Mouse (Mus musculus) lung, postnatal 25 days (tissue): Measurements from ENCODE around the gene Gata1.
"Not testable (repeated sequence)": the region's sequence is repeated elsewhere in the genome, so short reads cannot be mapped to it uniquely, and the experiment has no call there.

ENCODE experiments used
- DNase-seq: peaks from one replicate; pipeline ENCODE4 v3.0.0; 2022; ENCODE audit warnings: low spot score

The Gata1 gene

DNA sequence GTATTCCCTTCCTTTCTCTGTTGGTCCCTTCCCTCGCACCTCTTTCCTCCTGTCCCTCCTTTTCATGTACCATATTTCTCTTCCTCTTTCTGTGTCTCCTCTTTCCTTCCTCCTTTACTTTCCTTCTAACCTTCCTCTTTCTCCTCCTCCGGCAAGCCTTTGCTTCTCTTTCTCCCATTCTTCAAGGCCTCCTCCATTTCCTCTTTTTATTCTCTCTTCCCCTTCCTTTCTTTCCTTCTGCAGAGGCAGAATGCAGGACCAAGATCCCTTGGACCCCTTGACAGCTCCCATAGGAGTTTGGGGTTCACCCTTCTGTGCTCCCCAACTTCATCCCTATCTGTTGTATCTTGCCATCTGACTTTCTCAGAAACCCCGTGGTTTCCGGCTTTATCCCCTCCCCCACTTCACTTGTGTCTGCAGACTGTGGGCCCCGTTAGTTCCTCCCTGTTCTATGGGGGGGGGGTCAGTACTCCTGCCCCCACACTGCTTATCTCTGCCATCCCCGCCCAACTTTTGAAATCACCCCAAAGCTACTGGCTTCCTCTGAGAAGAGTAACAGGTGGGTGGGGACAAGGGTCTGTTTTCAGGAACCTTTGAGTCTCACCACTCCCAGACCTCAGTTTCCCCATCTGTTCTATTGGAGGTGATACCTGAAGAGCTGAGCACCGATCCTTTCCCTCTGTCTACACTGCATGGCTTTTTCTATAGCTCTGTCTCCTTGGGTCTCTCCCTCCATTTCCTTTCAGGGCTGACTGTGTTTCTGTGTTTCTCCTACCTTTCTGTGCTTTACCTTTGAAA, 13.8 kb downstream of the Gata1 start:
- DNase-seq = no peak

DNA sequence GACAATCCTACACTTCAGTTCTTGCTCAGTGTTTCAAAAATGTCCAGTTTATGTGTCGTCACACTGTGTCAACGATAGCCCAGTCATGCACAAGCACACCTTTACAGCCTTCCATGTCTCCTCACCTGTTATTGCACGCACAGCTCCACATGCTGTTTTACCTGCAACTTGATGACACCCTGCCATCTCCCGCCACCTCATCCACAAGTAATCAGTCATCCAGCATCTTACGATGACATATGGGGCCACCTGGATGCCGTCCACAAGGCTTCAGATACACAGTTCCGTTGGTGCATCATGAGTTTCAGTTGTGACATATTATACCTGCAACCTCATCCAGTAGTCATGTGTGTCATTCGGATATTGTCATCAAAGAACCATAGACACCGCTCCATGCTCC, 19.0 kb downstream of the Gata1 start:
- DNase-seq = no peak

DNA sequence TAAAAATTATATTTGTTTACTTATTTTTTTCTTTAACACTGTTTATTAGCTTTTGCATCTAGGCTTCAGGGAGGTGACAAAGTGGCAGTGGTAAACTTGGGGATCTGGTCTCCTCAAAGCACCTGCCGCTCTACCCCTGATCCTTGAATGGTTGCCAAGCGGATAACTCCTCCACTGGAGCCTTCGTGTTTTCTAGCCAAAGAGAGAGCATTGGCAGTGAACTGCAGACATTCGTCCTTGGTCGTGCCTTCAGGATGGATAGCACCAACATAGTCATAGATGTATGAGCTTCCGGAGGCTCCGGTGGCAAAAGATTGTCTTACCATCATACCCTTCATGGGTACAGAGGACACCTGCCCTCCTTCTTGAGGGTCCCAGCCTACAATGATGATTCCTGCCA, 27.8 kb downstream of the Gata1 start:
- no peak for DNase-seq

DNA sequence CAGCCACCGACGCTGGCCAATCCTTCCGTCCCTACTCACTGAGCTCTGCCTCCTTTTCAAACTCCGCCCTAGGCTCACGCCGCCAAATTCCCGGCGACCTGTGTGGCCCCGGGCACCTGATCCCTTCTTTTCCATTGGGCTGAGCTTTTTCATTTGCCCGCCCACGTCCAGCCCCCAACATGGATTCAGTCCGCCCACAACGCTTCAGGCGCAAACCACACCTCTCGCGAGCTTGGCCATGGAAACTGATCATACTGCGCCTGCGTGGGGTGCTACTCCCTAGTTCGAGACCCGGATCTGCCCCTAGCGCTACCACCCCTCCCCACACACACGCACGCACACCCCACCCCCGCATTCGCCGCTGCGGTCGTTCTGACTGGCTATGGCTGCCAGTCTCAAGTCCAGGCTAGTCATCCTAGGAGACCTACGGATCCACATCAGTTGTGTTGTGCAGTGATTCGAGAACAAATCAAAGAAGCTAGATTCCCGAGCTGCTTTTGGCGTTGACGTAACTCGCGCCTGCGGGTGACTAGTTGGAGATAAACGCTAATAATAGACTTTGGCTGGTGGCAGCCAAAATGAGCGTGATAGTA, 29.9 kb downstream of the Gata1 start:
- DNase-seq = peak; percentile 96

DNA sequence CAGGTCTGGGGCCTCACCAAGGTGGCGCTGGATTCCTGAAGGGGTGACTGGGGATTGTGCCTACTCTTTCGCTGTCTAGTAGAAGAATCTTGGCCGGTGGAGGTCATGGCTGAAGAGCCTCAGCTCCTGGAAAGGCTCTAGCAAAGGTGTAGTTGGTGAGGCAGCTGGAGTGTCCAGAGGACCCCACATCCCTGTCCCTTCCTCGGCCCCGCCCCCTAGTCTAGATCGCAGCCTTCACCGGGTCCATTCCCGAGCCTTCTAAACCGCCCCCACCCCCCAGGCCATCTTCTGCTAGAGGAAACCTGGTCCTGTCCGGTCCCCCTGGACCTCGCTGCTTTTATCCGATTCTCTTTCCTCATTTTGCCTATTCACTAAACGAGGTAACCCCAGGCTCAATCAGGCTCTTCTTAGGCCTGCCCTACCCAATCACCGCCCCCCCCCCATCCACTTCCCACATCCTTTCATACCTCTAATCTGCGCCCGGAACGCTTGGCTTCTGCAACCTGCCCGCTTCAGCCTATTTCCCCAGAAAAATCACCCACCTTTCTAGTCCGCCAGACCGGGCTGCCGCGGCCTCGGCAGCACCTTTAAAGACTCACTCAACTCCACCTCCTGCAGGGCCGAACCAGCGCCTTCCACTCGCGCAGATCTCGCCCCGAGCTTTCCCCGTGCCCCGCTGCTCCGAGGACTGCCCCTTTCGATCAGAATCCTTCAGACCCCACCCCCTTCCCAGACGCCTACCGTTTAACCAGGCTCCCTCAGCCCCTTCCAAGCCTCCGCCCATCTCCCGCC, 30.6 kb downstream of the Gata1 start, which contains the start of gene Hdac6:
Hdac6 (minus strand) TSS at position 782 of the 792 bp plus-strand sequence.
- DNase-seq = no peak

DNA sequence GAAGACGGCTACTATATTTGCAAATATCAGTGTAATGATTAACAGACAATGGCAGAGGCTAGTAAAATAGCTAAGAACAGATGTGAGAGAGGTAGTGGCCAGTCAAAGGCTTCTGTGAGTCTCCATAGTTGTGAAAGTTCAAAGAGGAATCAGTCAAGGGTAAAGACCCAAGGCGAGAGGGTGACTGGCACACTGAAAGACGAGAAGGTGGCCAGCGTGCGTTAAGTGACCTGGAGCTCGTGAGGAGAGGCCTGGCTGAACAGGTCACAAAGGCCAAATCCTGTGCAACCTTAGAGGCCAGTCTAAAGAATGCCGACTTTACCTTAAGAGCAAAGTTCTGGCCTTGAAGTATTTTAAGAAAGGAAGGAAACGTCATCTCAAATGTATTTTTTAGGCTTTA, 32.3 kb downstream of the Gata1 start:
- DNase-seq = no peak

DNA sequence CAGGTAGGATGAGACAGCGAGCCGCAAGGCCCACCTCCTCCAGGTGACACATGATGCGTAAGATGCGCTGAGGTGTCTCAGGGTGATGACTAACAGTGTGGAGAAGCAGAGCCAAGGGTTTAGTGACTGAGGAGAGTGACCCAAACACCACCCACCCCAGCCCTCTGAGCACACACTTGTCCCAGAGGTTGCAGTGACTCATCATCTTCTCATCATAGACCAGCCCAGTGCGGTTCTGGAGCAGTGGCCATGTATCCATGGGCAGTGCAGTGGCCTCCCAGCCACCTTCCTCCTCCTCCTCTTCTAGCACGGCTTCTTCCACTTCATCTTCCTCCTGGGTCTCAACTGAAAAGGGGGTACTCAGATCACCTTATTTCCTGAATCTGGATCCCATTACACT, 40.2 kb downstream of the Gata1 start:
- no peak for DNase-seq

DNA sequence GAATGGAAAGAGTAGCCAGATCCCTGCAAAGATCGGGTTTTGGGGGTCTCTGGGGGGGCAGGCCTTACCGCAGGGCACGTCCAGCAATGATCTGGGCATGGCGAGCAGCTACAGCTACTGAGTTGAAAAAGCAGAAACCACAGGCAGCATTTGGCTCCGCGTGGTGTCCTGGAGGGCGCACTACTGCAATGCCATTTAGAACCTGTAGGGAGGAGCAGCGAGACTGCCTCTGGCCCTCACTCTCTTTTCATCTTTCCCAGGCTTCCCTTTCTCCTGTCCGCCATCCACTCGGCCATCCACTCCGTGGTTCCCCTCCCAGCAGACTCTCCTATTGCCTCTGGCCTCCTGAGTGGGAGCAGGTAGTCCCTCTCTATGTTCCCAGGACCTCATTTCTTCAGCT, 41.0 kb downstream of the Gata1 start:
- DNase-seq = no peak

DNA sequence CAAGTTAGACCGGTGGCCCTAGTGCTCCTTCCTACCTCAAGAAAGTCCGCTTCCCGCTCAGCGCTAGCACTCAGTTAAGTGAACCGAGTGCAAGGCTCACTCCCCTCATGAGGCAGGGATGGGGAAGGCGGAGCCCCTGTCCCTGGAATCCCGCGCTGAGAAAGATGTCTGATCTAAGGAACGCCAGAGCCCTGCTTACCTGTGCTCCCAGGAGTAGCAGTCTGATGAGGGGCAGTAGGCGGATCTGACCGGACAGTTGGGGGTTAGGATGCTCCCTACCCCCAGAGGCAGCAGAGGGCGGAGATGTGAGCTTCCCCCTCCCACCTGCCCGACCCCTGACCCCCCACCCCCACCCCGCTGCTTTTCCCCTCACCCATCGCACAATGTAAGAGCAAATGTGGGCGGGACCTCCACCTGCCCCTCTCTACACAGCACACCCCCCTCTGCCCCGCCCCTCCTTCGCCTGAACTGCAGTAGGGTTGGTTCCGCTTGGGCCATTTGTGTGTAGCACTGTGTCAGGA, 49.5 kb downstream of the Gata1 start, which contains the start of gene Eras:
Eras (minus strand) TSS at position 338 of the 521 bp plus-strand sequence.
- DNase-seq = no peak

DNA sequence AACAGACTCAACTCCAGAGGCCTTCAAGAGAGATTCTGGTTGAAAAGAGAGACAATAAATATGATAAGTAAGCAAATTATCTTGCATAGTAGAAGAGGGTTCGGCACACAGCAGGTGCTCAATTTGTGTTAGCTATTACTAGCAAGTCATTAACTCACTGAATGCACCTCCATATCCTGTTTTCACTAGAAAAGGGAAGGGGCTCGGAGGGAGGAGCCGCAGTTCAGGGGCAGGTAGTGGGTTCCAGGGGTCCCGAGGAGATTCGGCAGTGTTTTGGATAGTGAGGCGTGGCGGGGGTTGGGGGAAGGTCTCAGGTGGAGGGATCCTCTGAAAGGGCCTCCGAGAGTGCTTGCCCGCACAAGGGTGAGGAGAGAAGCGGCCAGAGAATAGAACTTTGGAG, 50.8 kb downstream of the Gata1 start:
- DNase-seq = no peak

DNA sequence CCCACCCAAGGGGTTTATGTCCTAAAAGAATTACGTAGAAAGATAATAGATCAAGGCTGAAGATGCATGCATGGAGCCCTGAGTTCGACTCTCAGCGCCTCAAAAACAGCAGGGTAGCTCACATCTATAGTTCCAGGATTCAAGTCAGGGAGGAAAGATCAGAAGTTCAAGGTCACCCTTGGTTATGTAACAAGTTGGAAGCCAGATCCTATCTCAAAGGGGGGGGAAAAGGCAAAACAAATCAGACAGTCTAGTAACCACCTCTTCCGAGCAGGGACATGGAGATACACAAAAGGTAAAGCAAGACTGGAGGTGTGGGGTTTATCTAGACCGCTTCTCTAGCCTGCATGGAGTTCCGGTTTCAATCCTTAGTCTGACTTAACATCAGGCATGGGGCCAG, 51.6 kb downstream of the Gata1 start:
- DNase-seq = no peak

DNA sequence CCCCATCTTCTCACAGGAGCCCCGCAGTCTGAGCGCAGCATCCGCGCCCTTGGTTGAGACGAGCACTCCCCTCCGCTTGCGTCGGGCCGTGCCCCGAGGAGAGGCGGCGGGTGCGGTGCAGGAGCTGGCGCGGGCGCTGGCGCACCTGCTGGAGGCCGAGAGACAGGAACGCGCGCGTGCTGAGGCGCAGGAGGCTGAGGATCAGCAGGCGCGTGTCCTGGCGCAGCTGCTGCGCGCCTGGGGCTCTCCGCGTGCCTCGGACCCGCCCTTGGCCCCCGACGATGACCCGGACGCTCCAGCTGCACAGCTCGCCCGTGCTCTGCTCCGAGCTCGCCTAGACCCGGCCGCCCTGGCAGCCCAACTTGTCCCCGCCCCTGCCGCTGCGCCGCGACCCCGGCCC, 55.8 kb downstream of the Gata1 start:
- no peak for DNase-seq

DNA sequence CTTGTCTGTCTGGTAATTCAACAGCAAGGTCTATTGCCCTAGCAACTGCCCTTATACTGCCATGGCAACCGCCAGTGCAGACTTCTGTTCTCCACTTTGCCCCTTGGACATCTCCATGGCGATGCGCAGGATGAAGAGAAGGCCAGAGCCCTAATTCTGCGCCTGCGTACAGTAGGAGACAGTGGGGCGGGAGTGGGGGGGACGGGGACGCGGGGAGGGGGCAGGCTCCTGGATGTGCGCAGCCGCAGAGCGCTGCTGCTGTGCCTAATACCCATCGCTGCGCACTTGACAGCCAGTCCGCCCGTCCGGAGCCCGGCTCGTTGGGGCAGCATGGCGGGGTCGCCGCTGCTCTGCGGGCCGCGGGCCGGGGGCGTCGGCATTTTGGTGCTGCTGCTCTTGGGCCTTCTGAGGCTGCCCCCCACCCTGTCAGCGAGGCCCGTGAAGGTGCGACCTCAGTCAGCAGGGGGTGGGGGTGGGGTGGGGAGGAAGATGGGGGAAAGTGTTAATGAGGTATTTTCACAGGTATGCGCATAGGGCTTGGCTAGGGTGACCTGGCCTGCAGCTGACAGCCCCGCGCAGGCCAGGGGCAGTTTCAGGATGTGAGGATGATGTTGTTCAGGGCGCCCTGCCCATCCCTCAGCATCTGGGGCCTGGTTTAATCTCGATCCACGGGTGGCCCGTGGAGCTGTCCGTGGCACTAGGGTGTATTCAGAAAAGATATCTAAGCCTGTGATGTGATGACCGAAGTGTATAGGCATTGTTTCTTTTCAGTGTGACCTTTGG, 58.1 kb downstream of the Gata1 start, which contains the start of gene Pcsk1n:
Pcsk1n (plus strand) TSS at position 222 of the 783 bp plus-strand sequence.
- no peak for DNase-seq

DNA sequence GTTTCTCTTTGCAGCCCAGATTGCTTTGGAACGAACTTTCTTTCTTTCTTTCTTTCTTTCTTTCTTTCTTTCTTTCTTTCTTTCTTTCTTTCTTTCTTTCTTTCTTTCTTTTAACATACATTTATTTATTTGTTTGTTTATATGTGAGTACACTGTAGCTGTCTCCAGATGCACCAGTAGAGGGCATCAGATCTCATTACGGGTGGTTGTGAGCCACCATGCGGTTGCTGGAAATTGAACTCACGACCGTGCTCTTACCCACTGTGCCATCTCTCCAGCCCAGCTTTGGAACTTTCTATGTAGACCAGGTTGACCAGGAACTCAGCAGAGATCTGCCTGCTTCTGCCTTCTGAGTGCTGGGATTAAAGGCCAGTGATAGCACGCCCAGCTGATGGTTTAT, 59.9 kb downstream of the Gata1 start:
- DNase-seq = not testable (repeated sequence)

DNA sequence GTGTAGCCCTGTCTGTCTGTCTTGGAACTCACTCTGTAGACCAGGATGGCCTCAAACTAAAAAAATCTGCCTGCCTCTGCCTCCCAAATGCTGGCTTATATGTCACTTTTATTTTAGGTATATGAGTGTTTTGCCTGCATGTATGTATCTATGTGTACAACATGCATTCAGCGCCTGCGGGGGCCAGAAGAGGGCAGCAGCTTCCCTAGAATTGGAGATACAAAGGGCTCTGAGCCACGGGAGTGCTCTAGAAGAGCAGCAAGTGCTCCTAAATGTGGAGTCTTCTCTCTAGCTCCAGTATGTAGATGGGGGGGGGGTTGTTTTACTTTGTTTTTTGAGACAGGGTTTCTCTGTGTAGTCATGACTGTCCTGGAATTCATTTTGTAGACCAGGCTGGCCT, 62.2 kb downstream of the Gata1 start:
- peak; percentile 37 for DNase-seq

DNA sequence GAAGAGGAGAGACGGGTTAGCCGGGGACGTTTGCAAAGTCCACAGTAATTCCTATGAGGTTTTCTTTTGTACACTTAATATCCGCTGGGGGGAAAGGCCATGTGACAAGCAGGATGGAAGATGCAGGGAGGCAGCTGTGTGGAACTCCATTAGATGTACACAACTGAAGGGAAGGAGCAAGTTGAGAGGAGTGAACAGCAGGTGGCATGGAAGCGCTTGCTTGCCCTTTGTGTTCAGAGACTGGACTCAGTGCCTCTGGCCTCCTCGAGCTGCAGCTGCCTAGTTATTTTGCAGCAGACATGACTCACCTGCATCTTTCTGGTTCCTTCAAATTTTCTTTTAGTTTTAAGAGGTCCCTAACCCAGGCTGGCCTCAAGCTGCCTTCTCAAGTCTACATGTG, 67.4 kb downstream of the Gata1 start:
- no peak for DNase-seq
